Mouse (Mus musculus): ENCODE measurements around the gene Il10rb. TPM values are rescaled to one million over a fixed set of nuclear protein-coding genes. Genes with fewer than 3 reads are reported as not detected.

Gene Il10rb
- polyA plus RNA-seq, 1 experiment from 2014 or later, result 9.3 TPM

DNA sequence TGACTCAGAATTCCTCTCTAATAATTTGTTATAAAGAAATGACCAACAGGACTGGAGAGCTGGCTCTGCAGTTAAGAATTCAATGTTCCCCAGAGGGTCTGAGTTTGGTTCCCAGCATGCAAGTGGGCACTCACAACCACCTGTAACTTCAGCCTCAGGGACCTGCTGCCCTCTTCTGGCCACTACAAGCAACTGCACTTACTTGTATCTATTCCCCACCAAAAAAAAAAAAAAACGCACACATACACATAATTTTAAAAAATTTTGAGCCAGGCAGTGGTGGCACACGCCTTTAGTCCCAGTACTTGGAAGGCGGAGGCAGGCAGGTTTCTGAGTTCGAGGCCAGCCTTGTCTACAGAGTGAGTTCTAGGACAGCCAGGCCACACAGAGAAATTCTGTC lies 15.9 kb upstream of the Il10rb start:
- Histone ChIP-seq H3K9me3 (ENCODE audit: control insufficient read depth, low read length) (no peaks in the 10 kb centered on the region), H3K4me2 (ENCODE audit: low read length) (no peak overlapping the region), H3K27me3 (ENCODE audit: control insufficient read depth, insufficient read depth, low read length) (no peaks in the 10 kb centered on the region), H3K4me1 (ENCODE audit: control insufficient read depth, insufficient read depth, low read length) (no peaks in the 10 kb centered on the region), H3K36me3 (ENCODE audit: control insufficient read depth, insufficient read depth, low read length) (peaks cover 54% of the 10 kb centered on the region), H3K27ac (replicated peaks; ENCODE audit: low read depth, low read length) (no peak overlapping the region), H3K9ac (replicated peaks; ENCODE audit: low read length) (no peak overlapping the region), H3K4me3 (replicated peaks; ENCODE audit: low read depth, low read length) (no peak overlapping the region)
- ATAC-seq (ENCODE audit: low FRiP score, low TSS enrichment) (no peak), DNase-seq (peak; percentile 42)
- 92% methylated on average over 4 of the region's 4 CpGs for WGBS

DNA sequence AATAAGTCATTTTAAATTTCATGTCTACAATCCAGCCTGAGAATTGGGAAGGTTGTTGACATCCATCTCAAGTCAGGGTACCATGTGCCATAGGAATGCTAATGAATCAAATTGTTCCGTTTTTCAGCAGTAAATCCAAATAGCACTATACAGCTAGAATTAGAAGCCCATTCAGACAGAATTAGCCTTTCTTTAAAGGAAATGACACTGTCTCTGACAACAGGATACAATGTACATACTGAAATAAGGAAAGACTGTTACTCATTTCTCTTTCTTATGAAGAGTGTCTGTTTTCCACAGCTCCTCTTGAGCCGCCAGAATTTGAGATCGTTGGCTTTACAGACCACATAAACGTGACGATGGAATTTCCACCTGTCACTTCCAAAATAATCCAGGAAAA lies 14.5 kb upstream of the Il10rb start, which contains the start of gene Gm21970:
Gm21970 (plus strand) TSS at position 301 of the 400 bp plus-strand sequence.
- no peak within 1 kb of the TSS for H3K4me2 ChIP-seq (ENCODE audit: low read length)
- DNase-seq (no peak), ATAC-seq (ENCODE audit: low FRiP score, low TSS enrichment) (no peak)
- WGBS, result 84% methylated on average over 5 of the region's 5 CpGs
- H3K27ac ChIP-seq (replicated peaks; ENCODE audit: low read depth, low read length), result no peak within 1 kb of the TSS
- H3K9ac ChIP-seq (replicated peaks; ENCODE audit: low read length), result no peak within 1 kb of the TSS
- no peaks in the 10 kb centered on the region for H3K9me3 ChIP-seq (ENCODE audit: control insufficient read depth, low read length)
- peaks cover 55% of the 10 kb centered on the region for H3K36me3 ChIP-seq (ENCODE audit: control insufficient read depth, insufficient read depth, low read length)
- no peak within 1 kb of the TSS for H3K4me3 ChIP-seq (replicated peaks; ENCODE audit: low read depth, low read length)
- H3K27me3 ChIP-seq (ENCODE audit: control insufficient read depth, insufficient read depth, low read length), result no peaks in the 10 kb centered on the region
- H3K4me1 ChIP-seq (ENCODE audit: control insufficient read depth, insufficient read depth, low read length), result no peaks in the 10 kb centered on the region

DNA sequence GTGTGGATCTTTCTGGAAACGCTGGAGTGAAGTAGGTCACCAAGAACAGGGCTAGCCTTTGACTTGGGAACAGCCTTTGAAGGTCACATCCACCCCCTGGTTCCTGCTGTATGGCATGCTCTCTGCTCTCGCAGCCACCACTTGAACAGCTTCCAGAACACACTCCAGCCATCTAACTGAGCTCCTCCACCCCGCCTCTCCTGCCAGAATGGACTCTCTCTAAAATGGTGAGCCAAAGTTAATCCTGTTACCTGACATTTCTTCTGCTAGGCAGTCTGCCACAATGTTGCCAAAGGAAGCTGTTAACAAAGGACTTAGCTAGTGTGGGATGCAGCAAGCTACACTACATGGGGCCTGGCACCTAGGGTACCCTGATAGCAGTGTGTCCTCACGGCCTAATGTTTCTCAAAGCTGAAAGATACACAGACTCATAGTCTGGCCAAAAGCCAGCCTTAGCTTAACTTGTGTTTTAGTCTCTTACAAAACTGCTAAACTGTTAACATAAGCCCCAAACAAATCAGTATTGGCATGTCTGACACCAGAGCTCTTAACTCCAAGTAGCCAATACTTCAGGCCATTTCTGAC lies 11.0 kb upstream of the Il10rb start:
- Histone ChIP-seq H3K9me3 (ENCODE audit: control insufficient read depth, low read length) (no peaks in the 10 kb centered on the region), H3K9ac (replicated peaks; ENCODE audit: low read length) (no peak overlapping the region), H3K36me3 (ENCODE audit: control insufficient read depth, insufficient read depth, low read length) (peaks cover 36% of the 10 kb centered on the region), H3K4me3 (replicated peaks; ENCODE audit: low read depth, low read length) (no peak overlapping the region), H3K4me1 (ENCODE audit: control insufficient read depth, insufficient read depth, low read length) (no peaks in the 10 kb centered on the region), H3K27me3 (ENCODE audit: control insufficient read depth, insufficient read depth, low read length) (no peaks in the 10 kb centered on the region), H3K27ac (replicated peaks; ENCODE audit: low read depth, low read length) (no peak overlapping the region), H3K4me2 (ENCODE audit: low read length) (no peak overlapping the region)
- DNase-seq (no peak), ATAC-seq (ENCODE audit: low FRiP score, low TSS enrichment) (no peak)
- WGBS, result 71% methylated on average over 4 of the region's 4 CpGs

DNA sequence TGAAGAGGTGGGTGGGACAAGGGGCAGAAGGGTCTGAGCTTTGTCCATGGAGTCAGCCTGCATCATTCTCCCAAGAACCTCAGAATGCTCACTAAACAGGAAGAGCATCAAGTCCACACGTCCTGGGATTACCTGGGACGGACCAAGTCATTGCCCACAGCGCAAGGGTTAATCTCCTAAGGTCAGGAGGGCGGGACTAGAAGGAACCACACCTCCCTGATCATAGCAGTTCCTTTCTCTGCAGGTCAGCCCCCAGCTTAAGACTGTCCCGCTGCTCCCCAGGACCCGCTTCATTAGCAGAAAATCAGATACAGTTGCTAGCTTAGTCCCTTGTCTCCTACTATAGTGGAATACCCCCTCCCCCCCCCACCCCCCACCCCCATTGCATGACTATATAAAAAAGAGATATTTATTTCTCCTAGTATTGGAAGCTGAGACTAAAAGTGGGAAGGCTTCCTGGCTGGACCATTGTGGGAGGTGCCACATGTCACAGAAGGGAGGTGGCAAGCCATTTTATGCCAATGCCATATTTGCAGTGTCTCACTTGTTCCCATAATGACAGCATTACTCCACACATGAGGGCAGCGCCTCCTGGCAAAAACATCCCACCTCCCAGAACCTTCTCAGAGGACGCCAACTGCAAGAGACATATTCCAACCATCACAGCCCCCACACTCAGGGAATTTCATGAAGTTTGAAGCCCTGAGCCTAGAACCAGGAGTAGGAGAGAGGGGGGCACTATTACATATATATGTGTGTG lies 10.2 kb upstream of the Il10rb start:
- Histone ChIP-seq H3K36me3 (ENCODE audit: control insufficient read depth, insufficient read depth, low read length) (peaks cover 36% of the 10 kb centered on the region), H3K27ac (replicated peaks; ENCODE audit: low read depth, low read length) (no peak overlapping the region), H3K9ac (replicated peaks; ENCODE audit: low read length) (no peak overlapping the region), H3K27me3 (ENCODE audit: control insufficient read depth, insufficient read depth, low read length) (no peaks in the 10 kb centered on the region), H3K9me3 (ENCODE audit: control insufficient read depth, low read length) (no peaks in the 10 kb centered on the region), H3K4me2 (ENCODE audit: low read length) (no peak overlapping the region), H3K4me3 (replicated peaks; ENCODE audit: low read depth, low read length) (no peak overlapping the region), H3K4me1 (ENCODE audit: control insufficient read depth, insufficient read depth, low read length) (no peaks in the 10 kb centered on the region)
- DNase-seq (no peak), ATAC-seq (ENCODE audit: low FRiP score, low TSS enrichment) (no peak)
- WGBS, result 45% methylated on average over 8 of the region's 8 CpGs

DNA sequence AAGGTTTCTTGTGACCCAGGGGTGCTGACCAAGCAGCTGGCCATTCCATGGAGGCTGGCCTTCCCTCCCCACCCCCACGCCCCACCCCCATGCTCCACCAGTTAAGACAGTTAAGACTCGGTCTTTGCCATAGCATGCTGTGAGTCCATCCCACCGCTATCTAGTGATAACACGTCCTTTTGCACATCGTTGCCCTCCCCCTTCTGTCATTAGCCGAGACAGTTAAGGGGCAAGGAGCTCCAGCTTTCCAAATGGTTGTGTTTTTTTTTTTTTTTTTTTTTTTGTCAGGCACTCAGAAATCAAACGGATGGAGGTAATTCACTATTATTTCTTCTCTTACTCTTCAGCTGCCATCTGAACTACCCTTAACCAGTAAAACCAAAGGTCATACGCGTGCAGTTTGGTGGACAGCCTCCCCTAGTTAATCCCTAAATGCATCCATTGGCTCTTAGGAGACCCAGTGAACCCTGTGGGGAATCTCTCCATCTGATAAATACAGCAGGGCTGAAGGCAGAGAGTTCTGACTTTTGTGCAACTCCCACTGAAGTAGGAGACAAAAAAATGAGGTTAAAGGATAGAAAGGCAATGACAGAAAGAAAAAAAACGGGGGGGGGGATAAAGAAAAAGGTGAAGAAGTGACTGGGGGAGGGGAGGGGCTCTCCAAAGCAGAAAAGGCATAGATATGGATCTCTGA lies 9.0 kb upstream of the Il10rb start:
- Histone ChIP-seq H3K4me1 (ENCODE audit: control insufficient read depth, insufficient read depth, low read length) (no peaks in the 10 kb centered on the region), H3K27ac (replicated peaks; ENCODE audit: low read depth, low read length) (no peak overlapping the region), H3K4me3 (replicated peaks; ENCODE audit: low read depth, low read length) (no peak overlapping the region), H3K27me3 (ENCODE audit: control insufficient read depth, insufficient read depth, low read length) (no peaks in the 10 kb centered on the region), H3K4me2 (ENCODE audit: low read length) (no peak overlapping the region), H3K9ac (replicated peaks; ENCODE audit: low read length) (no peak overlapping the region), H3K36me3 (ENCODE audit: control insufficient read depth, insufficient read depth, low read length) (peaks cover 29% of the 10 kb centered on the region), H3K9me3 (ENCODE audit: control insufficient read depth, low read length) (no peaks in the 10 kb centered on the region)
- ATAC-seq (ENCODE audit: low FRiP score, low TSS enrichment) (no peak), DNase-seq (no peak)
- WGBS, result 69% methylated on average over 10 of the region's 10 CpGs

DNA sequence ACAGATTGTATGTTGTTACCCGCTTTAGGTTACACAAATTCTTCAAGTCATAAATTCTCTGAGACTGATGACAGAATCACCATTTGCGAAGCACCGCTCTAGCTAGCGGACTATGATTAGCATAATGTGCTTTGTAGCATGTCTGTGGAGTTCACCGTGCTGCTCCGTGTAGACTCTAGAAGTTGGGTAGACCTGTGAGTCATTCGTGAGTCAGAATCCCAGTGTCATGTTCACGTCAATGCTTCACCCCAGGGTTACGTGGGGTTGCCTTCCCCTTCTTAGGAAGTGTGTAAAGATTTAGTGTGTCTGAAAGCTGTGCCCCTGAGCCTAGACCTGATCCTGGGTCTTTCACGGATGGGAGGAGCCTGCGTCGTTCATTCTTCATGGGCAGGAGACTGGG lies 7.9 kb upstream of the Il10rb start:
- ATAC-seq (ENCODE audit: low FRiP score, low TSS enrichment), result no peak
- WGBS, result 91% methylated on average over 12 of the region's 12 CpGs

DNA sequence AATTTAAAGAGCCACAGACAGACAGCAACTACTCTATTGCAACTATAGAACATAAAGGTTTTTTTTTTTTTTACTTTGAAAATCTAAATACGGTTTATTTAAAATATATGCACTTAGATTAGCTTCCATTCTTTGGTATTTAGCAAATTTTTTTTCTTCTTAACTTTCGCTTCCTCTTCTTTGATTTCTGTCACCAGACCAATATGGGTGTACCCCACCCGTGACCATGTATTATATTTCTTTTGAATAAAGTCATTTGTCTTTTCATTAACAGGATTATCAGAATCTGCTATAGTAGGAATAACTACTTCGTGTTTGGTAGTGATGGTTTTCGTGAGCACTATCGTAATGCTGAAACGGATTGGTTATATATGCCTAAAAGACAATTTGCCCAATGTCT lies 7.0 kb upstream of the Il10rb start:
- WGBS, result 87% methylated on average over 7 of the region's 7 CpGs

More for the DNA sequence above, 7.9 kb upstream of the Il10rb start:
- Histone ChIP-seq H3K9ac (replicated peaks; ENCODE audit: low read length) (no peak overlapping the region), H3K4me1 (ENCODE audit: control insufficient read depth, insufficient read depth, low read length) (no peaks in the 10 kb centered on the region), H3K9me3 (ENCODE audit: control insufficient read depth, low read length) (no peaks in the 10 kb centered on the region), H3K27me3 (ENCODE audit: control insufficient read depth, insufficient read depth, low read length) (no peaks in the 10 kb centered on the region), H3K36me3 (ENCODE audit: control insufficient read depth, insufficient read depth, low read length) (peaks cover 19% of the 10 kb centered on the region), H3K4me3 (replicated peaks; ENCODE audit: low read depth, low read length) (no peak overlapping the region), H3K27ac (replicated peaks; ENCODE audit: low read depth, low read length) (no peak overlapping the region), H3K4me2 (ENCODE audit: low read length) (no peak overlapping the region)
- no peak for DNase-seq

DNA sequence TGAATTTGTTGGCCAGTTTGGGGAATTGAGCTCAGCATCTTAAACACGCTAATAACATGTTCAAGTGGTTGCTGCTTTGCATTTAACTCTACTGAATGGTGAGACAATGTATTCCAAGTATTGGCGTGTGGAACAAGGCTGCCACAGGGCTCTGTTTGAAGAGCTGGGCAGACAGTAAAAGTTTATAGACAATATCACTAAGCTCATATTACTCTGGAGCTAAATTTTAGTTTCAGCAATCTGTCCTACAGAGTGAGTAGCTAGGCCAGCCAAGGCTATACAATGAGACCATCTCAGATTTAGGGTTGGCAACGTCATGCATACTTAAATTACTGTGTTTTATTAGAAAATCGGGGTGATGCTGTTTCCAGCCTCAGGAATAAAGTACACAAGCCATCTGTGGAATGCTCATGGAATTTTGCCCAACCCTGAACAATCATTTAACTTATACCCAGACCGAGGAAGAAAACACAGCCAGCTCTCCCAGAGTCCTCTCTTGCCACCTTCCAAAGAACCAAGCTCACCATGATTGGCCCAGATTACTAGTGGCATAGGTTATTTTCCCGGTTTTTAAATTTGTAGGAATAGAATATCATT lies 4.3 kb upstream of the Il10rb start:
- no peak overlapping the region for H3K4me3 ChIP-seq (replicated peaks; ENCODE audit: low read depth, low read length)
- H3K27me3 ChIP-seq (ENCODE audit: control insufficient read depth, insufficient read depth, low read length), result no peaks in the 10 kb centered on the region
- 92% methylated on average over 6 of the region's 6 CpGs for WGBS
- 0 out of 2 replicates have a peak, but pooled peaks cover 10% of the 10 kb centered on the region for H3K36me3 ChIP-seq (ENCODE audit: control insufficient read depth, insufficient read depth, low read length)
- no peaks in the 10 kb centered on the region for H3K9me3 ChIP-seq (ENCODE audit: control insufficient read depth, low read length)
- no peak overlapping the region for H3K9ac ChIP-seq (replicated peaks; ENCODE audit: low read length)
- no peak for DNase-seq
- no peak overlapping the region for H3K27ac ChIP-seq (replicated peaks; ENCODE audit: low read depth, low read length)
- peaks cover 8% of the 10 kb centered on the region; the same call in 1 of the 2 replicates for H3K4me1 ChIP-seq (ENCODE audit: control insufficient read depth, insufficient read depth, low read length)
- no peak for ATAC-seq (ENCODE audit: low FRiP score, low TSS enrichment)
- H3K4me2 ChIP-seq (ENCODE audit: low read length), result no peak overlapping the region

More for the DNA sequence above, 7.0 kb upstream of the Il10rb start:
- peaks cover 16% of the 10 kb centered on the region; the same call in 1 of the 2 replicates for H3K36me3 ChIP-seq (ENCODE audit: control insufficient read depth, insufficient read depth, low read length)
- H3K9me3 ChIP-seq (ENCODE audit: control insufficient read depth, low read length), result no peaks in the 10 kb centered on the region
- no peak overlapping the region for H3K4me3 ChIP-seq (replicated peaks; ENCODE audit: low read depth, low read length)
- H3K27me3 ChIP-seq (ENCODE audit: control insufficient read depth, insufficient read depth, low read length), result no peaks in the 10 kb centered on the region
- H3K27ac ChIP-seq (replicated peaks; ENCODE audit: low read depth, low read length), result no peak overlapping the region
- no peak for ATAC-seq (ENCODE audit: low FRiP score, low TSS enrichment)
- H3K4me1 ChIP-seq (ENCODE audit: control insufficient read depth, insufficient read depth, low read length), result no peaks in the 10 kb centered on the region
- H3K4me2 ChIP-seq (ENCODE audit: low read length), result no peak overlapping the region
- no peak overlapping the region for H3K9ac ChIP-seq (replicated peaks; ENCODE audit: low read length)
- DNase-seq, result no peak

Data from midbrain, embryonic 14.5 days (tissue).